Mouse (Mus musculus): ENCODE results near the gene Cacna1d. TPM values are rescaled to one million over a fixed set of nuclear protein-coding genes. Genes with fewer than 3 reads are reported as not detected.

The Cacna1d gene
- polyA plus RNA-seq, 1 experiment from 2014 or later = 1.2 TPM

DNA sequence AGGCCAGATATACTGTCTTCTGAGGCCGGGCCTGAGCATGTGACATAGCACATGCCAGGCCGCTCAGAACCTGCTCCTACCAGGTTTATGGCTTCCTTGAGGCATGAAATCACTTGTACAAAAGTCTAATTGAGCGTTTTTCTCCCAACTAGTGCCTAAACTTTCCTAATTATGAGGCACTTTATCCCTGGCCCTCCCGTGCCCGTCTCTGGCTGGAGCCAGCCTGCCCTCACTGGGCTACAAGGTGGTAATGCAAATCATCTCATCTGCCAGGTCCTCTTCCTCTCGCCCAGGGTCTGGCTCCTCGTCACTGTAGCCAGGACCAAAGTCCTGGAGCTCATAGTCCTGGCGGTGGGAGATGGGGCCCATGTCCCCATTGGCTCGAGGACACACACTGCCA is 449.4 kb downstream of the Cacna1d start:
- 85% methylated on average over 9 of the region's 9 CpGs for WGBS
- H3K36me3 ChIP-seq = no peaks in the 10 kb centered on the region
- H3K27ac ChIP-seq = no peak overlapping the region
- H3K4me3 ChIP-seq = no peak overlapping the region
- no peaks in the 10 kb centered on the region for H3K4me1 ChIP-seq
- H3K27me3 ChIP-seq (ENCODE audit: low read depth, poor library complexity, severe bottlenecking) = no peaks in the 10 kb centered on the region
- DNase-seq (ENCODE audit: low spot score) = no peak
- H3K9me3 ChIP-seq (replicated peaks) = no peaks in the 10 kb centered on the region

DNA sequence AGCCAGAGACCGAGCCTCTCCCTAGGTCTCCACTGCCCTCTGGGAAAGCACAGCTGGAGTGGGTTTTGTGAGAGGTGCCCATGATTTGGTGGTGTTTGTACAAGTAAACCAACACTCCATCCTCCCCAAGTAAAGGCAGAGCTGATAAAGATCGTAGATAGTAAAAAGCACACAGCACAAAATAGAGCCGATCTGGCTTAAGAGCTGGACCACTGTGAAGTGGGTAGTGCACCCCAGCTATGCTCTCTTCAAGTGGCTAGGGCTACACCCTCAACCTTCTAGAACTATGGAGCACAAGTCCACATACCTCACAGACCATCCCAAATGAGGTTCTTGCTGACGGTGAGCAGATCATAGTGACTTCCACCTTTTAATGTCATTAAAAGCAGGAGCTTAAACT is 451.8 kb downstream of the Cacna1d start:
- no peaks in the 10 kb centered on the region for H3K36me3 ChIP-seq
- DNase-seq (ENCODE audit: low spot score) = no peak
- WGBS = 81% methylated on average over 4 of the region's 4 CpGs
- no peaks in the 10 kb centered on the region for H3K9me3 ChIP-seq (replicated peaks)
- H3K4me3 ChIP-seq = no peak overlapping the region
- H3K4me1 ChIP-seq = no peaks in the 10 kb centered on the region
- no peaks in the 10 kb centered on the region for H3K27me3 ChIP-seq (ENCODE audit: low read depth, poor library complexity, severe bottlenecking)
- H3K27ac ChIP-seq = no peak overlapping the region

DNA sequence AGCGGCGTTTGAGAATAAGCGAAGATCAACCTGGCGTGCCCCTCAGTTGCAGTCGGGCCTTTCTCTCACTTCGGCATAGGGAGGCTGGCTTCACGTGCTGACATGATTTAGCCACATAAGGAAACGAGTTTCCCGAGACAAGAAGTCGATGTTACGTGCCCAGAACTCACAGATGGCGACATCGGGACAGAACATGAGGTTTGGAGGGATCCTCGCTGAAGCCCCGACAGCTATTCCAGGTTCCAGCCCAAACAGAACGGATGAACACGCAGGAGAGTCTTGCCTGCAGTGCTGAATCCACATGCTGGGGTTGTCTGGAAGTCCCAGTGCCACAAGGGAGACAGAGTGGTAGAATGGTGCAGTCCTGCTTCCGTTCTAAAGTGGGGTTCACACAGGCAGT is 452.8 kb downstream of the Cacna1d start:
- Histone ChIP-seq H3K36me3 (no peaks in the 10 kb centered on the region), H3K4me3 (no peak overlapping the region), H3K27me3 (ENCODE audit: low read depth, poor library complexity, severe bottlenecking) (no peaks in the 10 kb centered on the region), H3K4me1 (peaks cover 4% of the 10 kb centered on the region; the same call in 1 of the 2 replicates), H3K27ac (no peak overlapping the region), H3K9me3 (replicated peaks) (no peaks in the 10 kb centered on the region)
- 90% methylated on average over 18 of the region's 18 CpGs for WGBS
- DNase-seq (ENCODE audit: low spot score) = no peak

DNA sequence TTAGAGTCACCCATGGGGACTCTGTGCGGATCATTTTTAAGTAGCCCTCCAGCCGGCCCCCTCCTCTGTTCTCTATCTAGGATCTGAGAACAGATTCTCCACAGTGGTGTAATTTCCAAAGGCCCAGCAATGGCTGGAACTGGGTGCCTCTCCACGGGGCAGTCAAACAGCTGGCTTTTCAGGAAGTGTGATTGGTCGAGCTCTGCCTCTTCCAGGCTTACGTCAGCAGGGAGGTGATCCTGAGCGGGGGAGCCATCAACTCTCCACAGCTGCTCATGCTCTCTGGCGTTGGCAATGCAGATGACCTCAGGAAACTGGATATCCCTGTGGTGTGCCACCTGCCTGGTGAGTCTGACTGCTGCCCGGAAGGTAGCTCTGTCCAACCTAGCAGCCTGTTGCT is 457.9 kb downstream of the Cacna1d start:
- Histone ChIP-seq H3K27ac (no peak overlapping the region), H3K9me3 (replicated peaks) (no peaks in the 10 kb centered on the region), H3K4me1 (peaks cover 13% of the 10 kb centered on the region; the same call in 1 of the 2 replicates), H3K36me3 (no peaks in the 10 kb centered on the region), H3K4me3 (no peak overlapping the region), H3K27me3 (ENCODE audit: low read depth, poor library complexity, severe bottlenecking) (no peaks in the 10 kb centered on the region)
- DNase-seq (ENCODE audit: low spot score) = no peak
- WGBS = 66% methylated on average over 8 of the region's 8 CpGs

DNA sequence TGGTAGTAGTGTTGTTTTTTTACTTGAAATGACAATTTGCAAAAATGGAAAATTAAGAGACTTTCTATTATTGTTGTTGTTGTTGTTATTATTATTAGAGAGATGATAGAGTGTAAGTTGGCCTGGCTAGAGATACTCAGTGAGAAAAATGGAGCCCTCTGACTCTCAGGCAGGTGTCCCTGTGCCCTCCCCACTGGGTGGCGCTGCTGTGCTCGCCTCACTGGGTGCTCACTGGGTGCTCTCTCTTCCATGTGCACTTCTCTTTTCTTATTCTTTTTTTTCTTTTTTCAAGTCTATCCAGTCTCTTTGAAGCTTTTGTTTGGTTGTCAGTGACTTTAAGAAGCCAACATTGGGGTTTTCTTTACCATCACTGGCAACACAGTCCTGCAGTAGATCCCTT is 463.9 kb downstream of the Cacna1d start:
- no peaks in the 10 kb centered on the region for H3K27me3 ChIP-seq (ENCODE audit: low read depth, poor library complexity, severe bottlenecking)
- no peak for DNase-seq (ENCODE audit: low spot score)
- no peak overlapping the region for H3K27ac ChIP-seq
- no peaks in the 10 kb centered on the region for H3K9me3 ChIP-seq (replicated peaks)
- H3K4me1 ChIP-seq = no peaks in the 10 kb centered on the region
- no peak overlapping the region for H3K4me3 ChIP-seq
- WGBS = 46% methylated on average over 2 of the region's 2 CpGs
- no peaks in the 10 kb centered on the region for H3K36me3 ChIP-seq

DNA sequence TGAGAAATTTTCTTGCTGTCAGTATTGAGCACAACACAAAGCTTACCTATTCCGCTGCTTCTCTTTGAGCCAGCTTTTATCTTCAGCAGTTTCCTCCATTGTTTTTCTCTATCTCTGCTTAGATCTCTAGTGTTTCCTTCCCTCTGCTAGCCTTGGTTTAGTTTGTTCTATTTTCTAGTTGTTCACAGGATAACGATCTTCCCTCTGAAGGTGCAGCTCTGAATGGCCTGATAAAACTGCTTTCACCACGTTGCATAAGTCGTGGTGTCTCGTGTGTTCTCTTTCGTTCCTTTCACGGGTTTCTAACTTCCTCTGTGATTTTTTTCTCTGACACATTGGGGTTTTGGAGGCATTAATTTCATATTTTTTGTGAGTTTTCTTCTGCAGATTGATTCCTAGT is 466.9 kb downstream of the Cacna1d start:
- no peak overlapping the region for H3K27ac ChIP-seq
- no peak overlapping the region for H3K4me3 ChIP-seq
- no peaks in the 10 kb centered on the region for H3K27me3 ChIP-seq (ENCODE audit: low read depth, poor library complexity, severe bottlenecking)
- no peaks in the 10 kb centered on the region for H3K36me3 ChIP-seq
- DNase-seq (ENCODE audit: low spot score) = no peak
- H3K9me3 ChIP-seq (replicated peaks) = no peaks in the 10 kb centered on the region
- 69% methylated on average over 7 of the region's 7 CpGs for WGBS
- no peaks in the 10 kb centered on the region; the same call in 1 of the 2 replicates for H3K4me1 ChIP-seq

DNA sequence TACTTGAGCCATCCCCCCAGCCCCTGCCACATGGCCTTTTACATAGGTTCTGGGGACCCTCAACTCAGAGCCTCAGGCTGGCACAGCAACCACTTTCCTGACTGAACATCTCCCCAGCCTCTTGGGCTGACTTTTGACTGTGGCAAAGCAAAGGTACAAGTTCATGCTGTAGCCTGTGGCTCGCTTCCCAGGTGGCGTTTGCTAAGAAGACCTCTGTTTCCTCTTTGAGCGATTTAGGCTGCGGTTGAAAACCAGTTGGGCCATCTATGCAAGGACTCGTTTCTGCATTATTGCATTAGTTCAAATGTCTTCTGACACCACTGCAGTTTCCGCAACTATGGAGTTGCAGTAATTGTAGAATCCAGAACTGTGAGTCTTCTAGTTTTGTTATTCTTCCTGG is 468.8 kb downstream of the Cacna1d start:
- WGBS = 93% methylated on average over 6 of the region's 6 CpGs
- no peaks in the 10 kb centered on the region for H3K27me3 ChIP-seq (ENCODE audit: low read depth, poor library complexity, severe bottlenecking)
- no peaks in the 10 kb centered on the region; the same call in 1 of the 2 replicates for H3K4me1 ChIP-seq
- no peak overlapping the region for H3K27ac ChIP-seq
- DNase-seq (ENCODE audit: low spot score) = no peak
- no peak overlapping the region for H3K4me3 ChIP-seq
- no peaks in the 10 kb centered on the region for H3K9me3 ChIP-seq (replicated peaks)
- no peaks in the 10 kb centered on the region for H3K36me3 ChIP-seq

DNA sequence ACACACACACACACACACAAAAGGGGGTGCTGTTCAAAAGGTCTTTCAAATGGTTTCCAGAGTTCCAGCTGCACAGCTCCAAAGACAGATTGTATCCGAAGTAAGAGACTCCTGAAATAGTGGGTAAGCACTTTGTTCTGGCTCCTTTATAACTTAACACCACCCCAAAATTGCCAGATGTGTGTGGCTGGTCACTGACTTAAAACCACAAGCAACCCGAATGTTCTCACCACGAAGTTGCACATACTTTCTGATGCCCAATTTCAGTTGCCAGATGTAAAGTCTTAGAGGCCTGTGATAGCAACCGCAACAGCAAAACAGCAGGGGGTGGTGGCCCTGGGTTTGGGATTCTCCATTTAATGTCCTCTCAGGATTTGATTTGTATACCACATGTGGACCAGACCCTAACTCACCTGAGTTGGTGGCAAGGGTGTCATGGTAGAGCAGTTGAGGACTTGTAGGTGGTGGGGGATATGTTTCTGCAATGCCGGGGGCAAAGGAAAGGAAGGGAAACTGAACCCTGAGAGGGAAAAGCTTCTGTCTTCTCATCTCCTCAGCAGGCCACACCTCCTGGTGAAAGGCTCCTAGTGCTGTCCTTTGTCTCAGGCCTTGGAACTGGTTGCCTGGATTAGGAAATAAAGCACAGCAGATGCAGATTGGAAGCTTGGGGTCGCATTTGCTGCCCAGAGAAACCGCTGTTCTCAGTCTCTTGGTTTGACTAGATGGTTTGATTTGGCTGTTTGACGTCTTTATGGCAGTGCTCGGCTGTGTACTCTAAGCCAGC is 471.3 kb downstream of the Cacna1d start:
- H3K9me3 ChIP-seq (replicated peaks) = no peaks in the 10 kb centered on the region
- H3K4me1 ChIP-seq = peaks cover under 1% of the 10 kb centered on the region; the same call in 1 of the 2 replicates
- H3K4me3 ChIP-seq = no peak overlapping the region
- H3K27ac ChIP-seq = 0 out of 2 replicates have a peak overlapping the region, but pooled peaks have one; percentile 19
- H3K27me3 ChIP-seq (ENCODE audit: low read depth, poor library complexity, severe bottlenecking) = no peaks in the 10 kb centered on the region
- DNase-seq (ENCODE audit: low spot score) = no peak
- WGBS = 47% methylated on average over 9 of the region's 9 CpGs
- no peaks in the 10 kb centered on the region for H3K36me3 ChIP-seq

DNA sequence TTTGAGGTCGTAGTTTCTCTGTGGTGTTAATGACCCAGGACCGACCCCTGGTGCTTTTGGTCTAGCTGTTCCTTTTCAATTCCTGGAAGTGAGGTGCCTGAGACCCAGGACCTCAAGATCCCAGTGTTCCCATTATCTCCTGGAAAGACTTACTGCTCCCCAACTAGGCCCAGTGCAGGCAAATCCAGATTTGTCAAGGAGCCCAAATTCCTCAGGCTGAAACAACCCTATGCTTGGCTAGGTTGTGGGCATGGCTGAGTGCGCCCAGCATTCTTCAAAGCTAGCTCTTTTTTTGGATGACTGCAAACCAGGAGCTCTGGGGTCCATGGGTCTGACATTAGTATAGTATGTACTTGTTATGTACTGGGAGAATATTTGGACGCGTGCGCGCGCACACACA is 471.9 kb downstream of the Cacna1d start:
- H3K27ac ChIP-seq = no peak overlapping the region
- no peaks in the 10 kb centered on the region for H3K9me3 ChIP-seq (replicated peaks)
- no peaks in the 10 kb centered on the region for H3K27me3 ChIP-seq (ENCODE audit: low read depth, poor library complexity, severe bottlenecking)
- H3K36me3 ChIP-seq = no peaks in the 10 kb centered on the region
- no peak overlapping the region for H3K4me3 ChIP-seq
- 91% methylated on average over 8 of the region's 8 CpGs for WGBS
- no peak for DNase-seq (ENCODE audit: low spot score)
- H3K4me1 ChIP-seq = peaks cover 7% of the 10 kb centered on the region; the same call in 1 of the 2 replicates

DNA sequence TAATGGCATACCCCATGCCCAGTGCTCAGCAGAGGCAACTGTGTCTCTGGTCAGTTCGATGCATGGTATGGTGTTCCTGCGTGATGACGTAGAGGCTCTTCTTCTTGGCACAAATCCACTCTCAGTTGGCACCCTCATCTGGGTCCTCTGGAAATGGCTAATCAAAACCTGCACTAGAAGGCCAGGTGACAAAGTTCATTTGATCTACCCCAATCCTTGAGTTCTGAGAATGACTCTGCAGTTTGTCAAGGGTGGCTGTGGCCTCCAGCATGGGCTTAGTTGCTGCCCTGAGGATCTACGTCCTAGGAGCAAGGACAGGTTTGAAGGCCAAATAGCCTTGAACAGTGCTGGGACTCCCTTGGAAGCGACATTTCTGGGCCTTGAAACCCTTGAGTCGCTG is 472.4 kb downstream of the Cacna1d start:
- peaks cover 9% of the 10 kb centered on the region; the same call in 1 of the 2 replicates for H3K4me1 ChIP-seq
- H3K4me3 ChIP-seq = no peak overlapping the region
- H3K27me3 ChIP-seq (ENCODE audit: low read depth, poor library complexity, severe bottlenecking) = no peaks in the 10 kb centered on the region
- H3K9me3 ChIP-seq (replicated peaks) = no peaks in the 10 kb centered on the region
- H3K27ac ChIP-seq = no peak overlapping the region
- 93% methylated on average over 6 of the region's 6 CpGs for WGBS
- DNase-seq (ENCODE audit: low spot score) = no peak
- no peaks in the 10 kb centered on the region for H3K36me3 ChIP-seq

DNA sequence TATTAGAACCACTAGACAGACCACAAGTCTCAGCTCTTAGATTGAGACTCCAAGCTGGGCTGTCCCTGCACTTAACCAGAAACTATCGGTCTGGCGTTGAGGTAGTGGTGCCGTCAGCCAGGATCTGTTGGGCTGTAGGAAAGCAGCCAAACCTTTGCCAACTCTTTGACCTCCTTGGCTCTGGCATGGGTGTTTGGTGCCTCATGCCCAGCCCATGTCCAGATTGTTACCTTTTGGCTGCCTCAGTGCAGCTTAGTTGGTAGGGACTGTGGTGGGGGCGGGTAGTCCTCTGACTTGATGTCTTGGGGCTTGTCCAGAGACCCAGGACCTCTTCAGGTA is 472.8 kb downstream of the Cacna1d start:
- Histone ChIP-seq H3K4me3 (no peak overlapping the region), H3K27me3 (ENCODE audit: low read depth, poor library complexity, severe bottlenecking) (no peaks in the 10 kb centered on the region), H3K27ac (no peak overlapping the region), H3K4me1 (peaks cover 9% of the 10 kb centered on the region; the same call in 1 of the 2 replicates), H3K9me3 (replicated peaks) (no peaks in the 10 kb centered on the region), H3K36me3 (no peaks in the 10 kb centered on the region)
- DNase-seq (ENCODE audit: low spot score) = no peak
- WGBS = 94% methylated on average over 4 of the region's 4 CpGs

DNA sequence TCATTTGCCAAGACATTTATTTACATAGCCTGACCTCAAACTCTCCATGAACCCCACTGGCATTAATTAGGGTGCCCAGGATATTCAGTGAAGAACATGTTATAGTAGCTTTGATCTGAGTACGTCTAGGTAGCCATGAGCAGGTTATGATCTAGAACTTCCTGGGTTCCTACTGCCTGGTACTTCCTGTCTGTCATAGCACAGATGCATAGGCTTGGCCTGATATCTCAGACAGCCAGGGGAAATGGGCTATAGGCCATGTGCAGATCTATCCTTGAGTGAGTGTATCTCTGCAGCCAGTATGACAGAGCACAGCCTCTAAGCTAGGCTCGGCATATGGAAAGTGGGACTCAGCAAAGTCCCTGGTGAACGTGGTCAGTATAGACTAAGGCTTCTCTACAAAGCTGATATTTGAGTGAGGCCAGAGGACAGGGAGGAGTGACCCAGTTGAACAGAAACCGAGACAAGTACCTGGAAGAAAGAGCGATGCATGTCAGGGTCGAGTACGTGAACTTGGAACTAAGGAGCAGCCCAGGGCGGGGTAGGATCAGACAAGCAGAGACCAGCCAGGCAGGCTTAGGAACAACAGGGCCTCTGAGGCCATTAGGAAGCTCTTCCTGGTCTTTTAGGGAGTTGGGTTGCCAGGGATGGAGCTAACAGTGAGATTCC is 473.3 kb downstream of the Cacna1d start:
- no peaks in the 10 kb centered on the region for H3K27me3 ChIP-seq (ENCODE audit: low read depth, poor library complexity, severe bottlenecking)
- H3K9me3 ChIP-seq (replicated peaks) = no peaks in the 10 kb centered on the region
- 90% methylated on average over 8 of the region's 8 CpGs for WGBS
- no peak for DNase-seq (ENCODE audit: low spot score)
- peaks cover 9% of the 10 kb centered on the region; the same call in 1 of the 2 replicates for H3K4me1 ChIP-seq
- H3K36me3 ChIP-seq = no peaks in the 10 kb centered on the region
- H3K4me3 ChIP-seq = no peak overlapping the region
- H3K27ac ChIP-seq = no peak overlapping the region

DNA sequence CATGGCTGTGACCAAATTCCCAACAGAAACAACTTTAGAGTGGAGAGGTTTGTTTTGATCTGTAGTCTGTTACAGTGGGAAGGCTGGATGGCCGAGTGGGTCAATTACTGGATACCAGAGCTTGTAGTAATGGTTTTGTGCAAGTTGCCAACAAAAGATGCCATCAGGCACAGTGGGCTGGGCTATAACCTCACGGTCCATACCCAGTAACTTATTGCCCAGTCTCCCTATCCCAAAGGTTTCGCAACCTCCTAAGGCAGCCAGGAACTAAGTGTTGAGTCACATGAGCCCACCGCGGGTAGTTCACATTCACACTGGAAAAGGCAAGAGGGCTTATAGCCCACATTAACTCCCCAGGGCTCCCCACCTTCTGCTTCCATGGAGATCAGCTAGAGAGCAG is 474.6 kb downstream of the Cacna1d start:
- 91% methylated on average over 5 of the region's 5 CpGs for WGBS
- Histone ChIP-seq H3K27ac (no peak overlapping the region), H3K4me1 (peaks cover 17% of the 10 kb centered on the region), H3K36me3 (no peaks in the 10 kb centered on the region), H3K9me3 (replicated peaks) (no peaks in the 10 kb centered on the region), H3K27me3 (ENCODE audit: low read depth, poor library complexity, severe bottlenecking) (no peaks in the 10 kb centered on the region), H3K4me3 (no peak overlapping the region)
- no peak for DNase-seq (ENCODE audit: low spot score)
